Mouse (Mus musculus) cerebellum, adult 2 months (tissue): ENCODE data around the gene 4930519G04Rik. TPM values are rescaled to one million over a fixed set of nuclear protein-coding genes. Genes with fewer than 3 reads are reported as not detected.
"Not testable (repeated sequence)": the region's sequence is repeated elsewhere in the genome, so short reads cannot be mapped to it uniquely, and the experiment has no call there.

ENCODE experiments used
- DNase-seq, 2 experiments: peaks; one replicate each; pipeline ENCODE4 v3.0.0; 2021
- H3K27ac ChIP-seq: fragments of 200-500 bp; 2 replicates; pipeline ENCODE4 v1.5.1; 2012; ENCODE audit warnings: low read length, control low read depth, inconsistent platforms; ENCODE audit not compliant: insufficient read depth
- H3K27me3 ChIP-seq: fragments of 200-500 bp; 2 replicates; pipeline ENCODE4 v1.6.1; 2012; ENCODE audit warnings: inconsistent platforms, mild to moderate bottlenecking, low read length, moderate library complexity; ENCODE audit not compliant: control insufficient read depth, insufficient read depth
- H3K4me1 ChIP-seq: fragments of 200-500 bp; 2 replicates; pipeline ENCODE4 v1.6.1; 2011; ENCODE audit warnings: low read length; ENCODE audit not compliant: control insufficient read depth, insufficient read depth
- H3K4me3 ChIP-seq: fragments of 200-500 bp; replicated peaks from 2 replicates; pipeline ENCODE3; 2011; ENCODE audit warnings: mild to moderate bottlenecking, low read depth, low read length, control low read depth; ENCODE audit not compliant: insufficient read depth
- CTCF ChIP-seq: fragments of 200-500 bp; IDR thresholded peaks from 2 replicates; pipeline ENCODE4 v1.5.1; 2011; ENCODE audit warnings: low read depth, mild to moderate bottlenecking, control low read depth, low read length, moderate library complexity, borderline replicate concordance; ENCODE audit not compliant: insufficient read depth
- POLR2A ChIP-seq: fragments of 200-500 bp; IDR thresholded peaks from 2 replicates; pipeline ENCODE4 v1.6.1; 2011; ENCODE audit warnings: low read length, control low read depth, borderline replicate concordance; ENCODE audit not compliant: insufficient read depth
- WGBS: fragments of 180-500 bp; shearing (Covaris S2); methylation state at CpG from one replicate; pipeline ENCODE4 v1.1.7; 2018; 5-methylcytosine and 5-hydroxymethylcytosine counted together
- polyA plus RNA-seq: library from polyadenylated mRNA; depleted of rRNA; stranded (reverse); fragments of >200 nt; gene quantifications from 2 replicates; pipeline ENCODE4 v1.2.3, GENCODE M21; 2012; rRNA removed

Gene 4930519G04Rik
- not detected in 2 replicates for polyA plus RNA-seq

- not testable (repeated sequence) for H3K4me3 ChIP-seq, H3K27me3 ChIP-seq, H3K4me1 ChIP-seq, DNase-seq, H3K27ac ChIP-seq
- WGBS, result 76% methylated on average over 3 of the region's 5 CpGs
Measured at GRCm38 (mm10) chr5:114853364-114853763, at the start of gene 4930519G04Rik. TSS of gene 4930519G04Rik (plus strand) at chr5:114853664.

GRCm38 (mm10) chr5:114804335-114804734, 49.1 kb upstream of the 4930519G04Rik start:
- 65% methylated on average over 13 of the region's 13 CpGs for WGBS
- peak overlapping the region; percentile 39; the same call in 1 of the 2 replicates for H3K27ac ChIP-seq
- no peak for TF ChIP-seq CTCF
- no peak for TF ChIP-seq POLR2A
- no peak overlapping the region for H3K4me3 ChIP-seq
- H3K4me1 ChIP-seq, result peaks cover 9% of the 10 kb centered on the region
- no peak for DNase-seq
- no peaks in the 10 kb centered on the region for H3K27me3 ChIP-seq

GRCm38 (mm10) chr5:114804958-114805357, 48.5 kb upstream of the 4930519G04Rik start:
- no peak overlapping the region for H3K4me3 ChIP-seq
- H3K27me3 ChIP-seq, result no peaks in the 10 kb centered on the region
- no peak for TF ChIP-seq POLR2A
- peak; percentile 35; the same call in 1 of the 2 replicates for TF ChIP-seq CTCF
- DNase-seq, result peak; percentile 64 to 71
- 13% methylated on average over 3 of the region's 3 CpGs for WGBS
- H3K4me1 ChIP-seq, result peaks cover 13% of the 10 kb centered on the region
- H3K27ac ChIP-seq, result no peak overlapping the region

- WGBS, result 68% methylated on average over 15 of the region's 15 CpGs
- H3K27me3 ChIP-seq, result no peaks in the 10 kb centered on the region
- H3K4me1 ChIP-seq, result peaks cover 13% of the 10 kb centered on the region
- DNase-seq, result no peak
- no peak overlapping the region for H3K4me3 ChIP-seq
- H3K27ac ChIP-seq, result no peak overlapping the region
- no peak for TF ChIP-seq CTCF
- no peak for TF ChIP-seq POLR2A
Measured at GRCm38 (mm10) chr5:114805436-114806350, 47.8 kb upstream of the 4930519G04Rik start.

GRCm38 (mm10) chr5:114806636-114807035, 46.8 kb upstream of the 4930519G04Rik start:
- no peak for DNase-seq
- Histone ChIP-seq H3K4me3 (no peak overlapping the region), H3K27me3 (no peaks in the 10 kb centered on the region), H3K4me1 (peaks cover 13% of the 10 kb centered on the region), H3K27ac (no peak overlapping the region)
- TF ChIP-seq POLR2A (no peak), CTCF (no peak)
- 47% methylated on average over 8 of the region's 8 CpGs for WGBS

- 43% methylated on average over 9 of the region's 9 CpGs for WGBS
- no peak for DNase-seq
- H3K27ac ChIP-seq, result no peak overlapping the region
Measured at GRCm38 (mm10) chr5:114807063-114807462, 46.4 kb upstream of the 4930519G04Rik start.

GRCm38 (mm10) chr5:114807468-114807867, 46.0 kb upstream of the 4930519G04Rik start:
- 23% methylated on average over 8 of the region's 8 CpGs for WGBS
- TF ChIP-seq CTCF (no peak), POLR2A (no peak)
- peaks cover 15% of the 10 kb centered on the region for H3K4me1 ChIP-seq
- no peak overlapping the region for H3K4me3 ChIP-seq
- no peak for DNase-seq
- H3K27me3 ChIP-seq, result no peaks in the 10 kb centered on the region
- H3K27ac ChIP-seq, result no peak overlapping the region

More at GRCm38 (mm10) chr5:114807063-114807462, 46.4 kb upstream of the 4930519G04Rik start:
- H3K27me3 ChIP-seq, result no peaks in the 10 kb centered on the region
- no peak overlapping the region for H3K4me3 ChIP-seq
- no peak for TF ChIP-seq CTCF
- no peak for TF ChIP-seq POLR2A
- H3K4me1 ChIP-seq, result peaks cover 15% of the 10 kb centered on the region

- peaks cover 15% of the 10 kb centered on the region for H3K4me1 ChIP-seq
- no peak for DNase-seq
- WGBS, result 79% methylated on average over 6 of the region's 6 CpGs
- no peaks in the 10 kb centered on the region for H3K27me3 ChIP-seq
- no peak overlapping the region for H3K27ac ChIP-seq
- TF ChIP-seq POLR2A (no peak), CTCF (no peak)
- H3K4me3 ChIP-seq, result no peak overlapping the region
Measured at GRCm38 (mm10) chr5:114807893-114808292, 45.6 kb upstream of the 4930519G04Rik start.
